Comparison of ENCODE assay signal across 7 mouse cellular contexts in the genomic region with DNA sequence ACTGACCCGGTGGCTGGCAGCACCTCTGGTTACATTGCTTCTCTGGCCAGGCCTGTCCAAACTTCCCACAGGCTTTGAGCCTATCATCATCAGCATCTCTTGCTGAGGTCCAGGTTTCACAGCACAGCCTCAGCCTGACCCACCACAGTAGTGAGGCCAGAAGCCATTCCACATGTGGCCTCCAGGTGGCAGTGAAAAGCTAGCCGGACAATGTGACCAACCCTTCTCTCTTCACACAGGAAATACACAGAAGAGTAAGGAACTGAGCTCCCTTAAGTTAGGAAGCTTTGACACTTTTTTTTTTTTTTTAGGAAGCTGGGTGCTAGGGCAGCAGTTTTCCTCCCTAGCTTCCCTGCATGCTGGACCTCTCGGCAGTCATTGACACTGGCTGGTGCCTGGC. TPM values are rescaled to one million over a fixed set of nuclear protein-coding genes. Genes with fewer than 3 reads are reported as not detected.
DNase-seq lines count a peak whose midpoint lies in the region; TF ChIP-seq lines count a peak whose summit lies in the region.

No protein-coding gene starts in this region.

- H3K27ac ChIP-seq in left cerebral cortex, adult 2 months = no peak overlapping the region

- DNase-seq in left cerebral cortex, adult 2 months (ENCODE audit: extremely low spot score in 1 of 2, low spot score in 2 of 2) = peak; percentile 37 to 45
- DNase-seq in left cerebral cortex, adult 9 months (ENCODE audit: low spot score in 2 of 2) = no peak
- peak; percentile 21 for DNase-seq in adipocyte (ENCODE audit: low spot score)
- peak; percentile 66 for DNase-seq in embryo, embryonic 11 days
- DNase-seq in kidney, adult 9 months = peak; percentile 48
- DNase-seq in mesoderm, embryonic 11.5 days (ENCODE audit: low read depth, low spot score) = peak; percentile 63
- DNase-seq in thymus, postnatal 4 days = peak; percentile 40

- peak; percentile 78 for TF ChIP-seq CTCF in left cerebral cortex, adult 2 months (IDR thresholded peaks at IDR 0.05)

- intact Hi-C loops in left cerebral cortex, adult 2 months (cut with DNase I) = no loop called here

- no peak overlapping the region for H3K4me3 ChIP-seq in left cerebral cortex, adult 2 months

RNA-seq across cellular contexts. Expression of a gene that starts 7.7 kb away (rescaled TPM):
- total RNA-seq in left cerebral cortex, adult 2 months (2021) = 1 to 10 TPM; 5.2 to 6.5 TPM

Comparison
In these comparisons a context has a peak if more than half of its experiments do, and no peak if none do; other contexts are left out.
1. DNase-seq: peak in left cerebral cortex, adult 2 months (2 of 2), adipocyte (single experiment), embryo, embryonic 11 days (single experiment), kidney, adult 9 months (single experiment), mesoderm, embryonic 11.5 days (single experiment) and thymus, postnatal 4 days (single experiment); none in left cerebral cortex, adult 9 months (0 of 2).